Mouse (Mus musculus): Measurements from ENCODE around the gene AA792892.
"Not testable (repeated sequence)": the region's sequence is repeated elsewhere in the genome, so short reads cannot be mapped to it uniquely, and the experiment has no call there.

AA792892 gene

GRCm38 (mm10) chr5:94339449-94339848, at the start of gene AA792892:
AA792892 (plus strand) TSS chr5:94339749.
- not testable (repeated sequence) for DNase-seq (ENCODE audit: low spot score)

GRCm38 (mm10) chr5:94306696-94307095, 32.9 kb upstream of the AA792892 start, which contains the start of gene A430089I19Rik:
A430089I19Rik (minus strand) TSS chr5:94306796.
- not testable (repeated sequence) for DNase-seq (ENCODE audit: low spot score)

DNA sequence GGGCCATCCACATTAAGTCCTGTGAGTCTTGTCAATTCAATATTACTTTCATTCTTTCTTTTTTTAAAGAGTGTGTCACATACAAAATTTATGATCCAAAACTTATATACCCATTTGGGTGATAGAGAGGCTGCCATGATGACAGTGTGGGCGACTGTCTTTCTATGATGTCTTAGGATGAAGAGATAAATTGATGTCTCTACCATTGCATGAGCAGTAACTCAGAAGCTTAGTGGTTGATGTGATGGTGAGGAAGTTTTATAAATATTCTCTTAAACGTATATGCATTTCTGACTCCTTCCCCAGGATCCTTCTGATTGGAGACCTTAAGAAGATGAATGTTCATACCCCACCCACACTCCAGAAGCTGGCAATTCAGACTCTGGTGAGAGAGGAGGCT, 25.4 kb upstream of the AA792892 start, which contains the start of gene Gm6502:
Gene Gm6502, plus strand, starts transcription at position 301 of the 400 bp plus-strand sequence.
- DNase-seq (ENCODE audit: low spot score), result not testable (repeated sequence)
